Mouse (Mus musculus): Measurements from ENCODE around the gene Slc15a3. TPM values are rescaled to one million over a fixed set of nuclear protein-coding genes. Genes with fewer than 3 reads are reported as not detected.

The Slc15a3 gene
- polyA plus RNA-seq, 1 experiment from 2014 or later = 0.15 TPM

DNA sequence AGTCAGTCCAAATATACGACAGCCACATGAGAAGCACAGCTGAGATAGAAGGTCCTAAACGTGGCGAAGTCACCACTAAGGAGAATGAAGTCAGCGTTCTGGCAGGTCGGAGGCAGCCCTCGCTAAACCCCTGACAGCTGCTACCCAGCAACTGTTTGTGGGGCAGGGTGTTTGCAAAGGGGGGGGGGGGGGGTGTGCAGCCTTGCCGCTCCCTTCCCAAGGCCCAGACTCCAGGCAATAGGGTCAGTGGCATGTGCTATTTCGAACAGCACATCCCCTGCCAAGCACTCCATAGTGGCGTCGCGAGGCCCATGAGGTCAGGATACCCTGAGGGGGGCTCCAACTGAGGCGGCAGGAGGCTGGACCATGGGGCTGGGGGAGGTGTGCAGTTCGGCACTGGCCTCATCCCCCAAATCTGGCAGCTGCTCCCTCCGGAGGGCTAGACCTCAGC lies 41.5 kb downstream of the Slc15a3 start:
- H3K4me1 ChIP-seq (ENCODE audit: control insufficient read depth, insufficient read depth, low read length) = peaks cover 10% of the 10 kb centered on the region; the same call in 1 of the 2 replicates
- H3K36me3 ChIP-seq (ENCODE audit: control insufficient read depth, insufficient read depth, low read length) = no peaks in the 10 kb centered on the region
- no peaks in the 10 kb centered on the region for H3K27me3 ChIP-seq (ENCODE audit: control insufficient read depth, insufficient read depth, low read length)
- no peaks in the 10 kb centered on the region for H3K9me3 ChIP-seq (ENCODE audit: control insufficient read depth, low read length)
- 2% methylated on average over 13 of the region's 14 CpGs for WGBS
- peak overlapping the region; percentile 55 for H3K4me3 ChIP-seq (ENCODE audit: low read depth, low read length)
- peak overlapping the region; percentile 77; the same call in 1 of the 2 replicates for H3K27ac ChIP-seq (replicated peaks; ENCODE audit: low read depth, low read length)
- H3K9ac ChIP-seq (ENCODE audit: low read length) = peak overlapping the region; percentile 86
- H3K4me2 ChIP-seq (ENCODE audit: low read depth, severe bottlenecking) = peak overlapping the region; percentile 95
- ATAC-seq (ENCODE audit: insufficient number of reproducible peaks, low FRiP score, low TSS enrichment, low read depth) = no peak
- no peak for DNase-seq (ENCODE audit: low spot score)

GRCm38 (mm10) chr19:10881426-10882154 lies 42.1 kb downstream of the Slc15a3 start, which contains the start of gene Tmem109:
Gene Tmem109, minus strand, starts transcription at chr19:10882001.
- Histone ChIP-seq H3K36me3 (ENCODE audit: control insufficient read depth, insufficient read depth, low read length) (no peaks in the 10 kb centered on the region), H3K4me3 (ENCODE audit: low read depth, low read length) (peak within 1 kb of the TSS; percentile 55), H3K27me3 (ENCODE audit: control insufficient read depth, insufficient read depth, low read length) (no peaks in the 10 kb centered on the region), H3K9me3 (ENCODE audit: control insufficient read depth, low read length) (no peaks in the 10 kb centered on the region), H3K4me2 (ENCODE audit: low read depth, severe bottlenecking) (peak within 1 kb of the TSS; percentile 95), H3K27ac (replicated peaks; ENCODE audit: low read depth, low read length) (peak within 1 kb of the TSS; percentile 86), H3K9ac (ENCODE audit: low read length) (peak within 1 kb of the TSS; percentile 86), H3K4me1 (ENCODE audit: control insufficient read depth, insufficient read depth, low read length) (peaks cover 10% of the 10 kb centered on the region; the same call in 1 of the 2 replicates)
- ATAC-seq (ENCODE audit: insufficient number of reproducible peaks, low FRiP score, low TSS enrichment, low read depth) (peak; percentile 92), DNase-seq (ENCODE audit: low spot score) (peak; percentile 96)
- WGBS = under 1% methylated on average over 49 of the region's 49 CpGs

DNA sequence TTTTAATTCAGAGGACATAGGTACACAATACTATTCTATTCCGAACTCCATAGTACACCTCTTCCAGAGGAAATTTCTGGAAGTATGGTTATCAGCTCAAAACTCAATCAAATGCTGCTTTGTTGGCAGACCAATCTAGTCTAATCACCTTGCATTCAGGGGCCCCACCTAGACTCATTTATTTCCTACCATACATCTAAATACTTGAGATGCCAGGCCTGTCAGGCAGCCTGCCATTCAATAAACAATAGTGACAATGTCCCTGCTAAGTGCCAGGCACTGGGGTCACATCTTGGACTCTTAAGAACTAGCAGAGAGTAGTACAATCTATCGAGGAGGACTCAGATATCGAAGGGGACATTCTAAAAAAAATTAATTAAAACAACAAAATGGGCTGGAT lies 52.7 kb downstream of the Slc15a3 start:
- Histone ChIP-seq H3K27ac (replicated peaks; ENCODE audit: low read depth, low read length) (no peak overlapping the region), H3K27me3 (ENCODE audit: control insufficient read depth, insufficient read depth, low read length) (no peaks in the 10 kb centered on the region), H3K36me3 (ENCODE audit: control insufficient read depth, insufficient read depth, low read length) (no peaks in the 10 kb centered on the region), H3K9ac (ENCODE audit: low read length) (no peak overlapping the region), H3K4me3 (ENCODE audit: low read depth, low read length) (no peak overlapping the region), H3K9me3 (ENCODE audit: control insufficient read depth, low read length) (no peaks in the 10 kb centered on the region), H3K4me1 (ENCODE audit: control insufficient read depth, insufficient read depth, low read length) (0 out of 2 replicates have a peak, but pooled peaks cover 6% of the 10 kb centered on the region), H3K4me2 (ENCODE audit: low read depth, severe bottlenecking) (no peak overlapping the region)
- WGBS = 93% methylated on average over 3 of the region's 3 CpGs
- DNase-seq (ENCODE audit: low spot score) (no peak), ATAC-seq (ENCODE audit: insufficient number of reproducible peaks, low FRiP score, low TSS enrichment, low read depth) (no peak)

DNA sequence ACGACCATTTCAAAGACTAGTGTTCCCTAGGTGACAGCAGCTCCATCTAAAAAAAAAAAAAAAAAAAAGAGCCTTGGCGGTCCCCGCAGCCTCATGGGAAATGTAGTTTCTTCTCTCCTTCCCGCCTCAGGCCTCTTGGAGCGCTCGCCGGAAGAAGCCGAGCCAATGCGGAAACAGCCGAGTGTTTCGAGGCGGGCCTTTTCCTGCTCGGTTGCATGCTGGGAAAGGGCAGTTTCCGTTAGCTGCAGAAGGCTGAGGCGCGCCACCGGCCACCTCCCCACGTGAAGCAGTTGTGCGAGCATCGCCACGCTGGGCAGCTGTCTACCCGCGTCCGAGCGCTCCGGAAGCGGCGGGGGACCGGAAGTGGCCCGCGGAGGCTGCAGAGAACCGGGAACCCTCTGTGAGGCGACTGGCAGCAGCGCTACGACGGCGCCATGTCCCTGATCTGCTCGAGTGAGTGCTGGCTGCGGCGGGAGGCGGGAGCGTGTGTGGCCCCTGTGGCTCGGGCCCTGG lies 55.5 kb downstream of the Slc15a3 start, which contains the start of gene Prpf19:
Gene Prpf19 (plus strand): TSS at position 216 of the 513 bp plus-strand sequence.
- Histone ChIP-seq H3K4me1 (ENCODE audit: control insufficient read depth, insufficient read depth, low read length) (0 out of 2 replicates have a peak, but pooled peaks cover 6% of the 10 kb centered on the region), H3K9ac (ENCODE audit: low read length) (peak within 1 kb of the TSS; percentile 94), H3K27me3 (ENCODE audit: control insufficient read depth, insufficient read depth, low read length) (no peaks in the 10 kb centered on the region), H3K36me3 (ENCODE audit: control insufficient read depth, insufficient read depth, low read length) (peaks cover 10% of the 10 kb centered on the region), H3K27ac (replicated peaks; ENCODE audit: low read depth, low read length) (peak within 1 kb of the TSS; percentile 91), H3K4me3 (ENCODE audit: low read depth, low read length) (peak within 1 kb of the TSS; percentile 93), H3K4me2 (ENCODE audit: low read depth, severe bottlenecking) (peak within 1 kb of the TSS; percentile 76), H3K9me3 (ENCODE audit: control insufficient read depth, low read length) (no peaks in the 10 kb centered on the region)
- DNase-seq (ENCODE audit: low spot score) (peak; percentile 98), ATAC-seq (ENCODE audit: insufficient number of reproducible peaks, low FRiP score, low TSS enrichment, low read depth) (peak; percentile 88)
- WGBS = under 1% methylated on average over 43 of the region's 43 CpGs

- WGBS = under 1% methylated on average over 16 of the region's 16 CpGs
- no peak for DNase-seq (ENCODE audit: low spot score)
- H3K9me3 ChIP-seq (ENCODE audit: control insufficient read depth, low read length) = no peaks in the 10 kb centered on the region
- peak overlapping the region; percentile 93 for H3K4me3 ChIP-seq (ENCODE audit: low read depth, low read length)
- no peaks in the 10 kb centered on the region for H3K27me3 ChIP-seq (ENCODE audit: control insufficient read depth, insufficient read depth, low read length)
- H3K9ac ChIP-seq (ENCODE audit: low read length) = peak overlapping the region; percentile 94
- ATAC-seq (ENCODE audit: insufficient number of reproducible peaks, low FRiP score, low TSS enrichment, low read depth) = no peak
- 0 out of 2 replicates have a peak, but pooled peaks cover 6% of the 10 kb centered on the region for H3K4me1 ChIP-seq (ENCODE audit: control insufficient read depth, insufficient read depth, low read length)
- H3K27ac ChIP-seq (replicated peaks; ENCODE audit: low read depth, low read length) = peak overlapping the region; percentile 91; the same call in 1 of the 2 replicates
- H3K36me3 ChIP-seq (ENCODE audit: control insufficient read depth, insufficient read depth, low read length) = peaks cover 15% of the 10 kb centered on the region
- peak overlapping the region; percentile 76 for H3K4me2 ChIP-seq (ENCODE audit: low read depth, severe bottlenecking)
These were observed 56.2 kb downstream of the Slc15a3 start for GRCm38 (mm10) chr19:10895708-10896107.

GRCm38 (mm10) chr19:10896849-10897248 lies 57.3 kb downstream of the Slc15a3 start:
- 85% methylated on average over 7 of the region's 7 CpGs for WGBS
- no peak overlapping the region for H3K4me3 ChIP-seq (ENCODE audit: low read depth, low read length)

GRCm38 (mm10) chr19:10897491-10897890 lies 58.0 kb downstream of the Slc15a3 start:
- ATAC-seq (ENCODE audit: insufficient number of reproducible peaks, low FRiP score, low TSS enrichment, low read depth) (no peak), DNase-seq (ENCODE audit: low spot score) (no peak)
- Histone ChIP-seq H3K27ac (replicated peaks; ENCODE audit: low read depth, low read length) (no peak overlapping the region), H3K4me1 (ENCODE audit: control insufficient read depth, insufficient read depth, low read length) (0 out of 2 replicates have a peak, but pooled peaks cover 6% of the 10 kb centered on the region), H3K27me3 (ENCODE audit: control insufficient read depth, insufficient read depth, low read length) (no peaks in the 10 kb centered on the region), H3K4me2 (ENCODE audit: low read depth, severe bottlenecking) (no peak overlapping the region), H3K9ac (ENCODE audit: low read length) (no peak overlapping the region), H3K36me3 (ENCODE audit: control insufficient read depth, insufficient read depth, low read length) (peaks cover 22% of the 10 kb centered on the region), H3K4me3 (ENCODE audit: low read depth, low read length) (no peak overlapping the region), H3K9me3 (ENCODE audit: control insufficient read depth, low read length) (no peaks in the 10 kb centered on the region)
- 86% methylated on average over 8 of the region's 8 CpGs for WGBS

More at GRCm38 (mm10) chr19:10896849-10897248, 57.3 kb downstream of the Slc15a3 start:
- no peak overlapping the region; the same call in 1 of the 2 replicates for H3K4me2 ChIP-seq (ENCODE audit: low read depth, severe bottlenecking)
- H3K36me3 ChIP-seq (ENCODE audit: control insufficient read depth, insufficient read depth, low read length) = peaks cover 19% of the 10 kb centered on the region
- ATAC-seq (ENCODE audit: insufficient number of reproducible peaks, low FRiP score, low TSS enrichment, low read depth) = no peak
- H3K9ac ChIP-seq (ENCODE audit: low read length) = no peak overlapping the region
- H3K9me3 ChIP-seq (ENCODE audit: control insufficient read depth, low read length) = no peaks in the 10 kb centered on the region
- H3K27ac ChIP-seq (replicated peaks; ENCODE audit: low read depth, low read length) = no peak overlapping the region
- H3K4me1 ChIP-seq (ENCODE audit: control insufficient read depth, insufficient read depth, low read length) = 0 out of 2 replicates have a peak, but pooled peaks cover 6% of the 10 kb centered on the region
- H3K27me3 ChIP-seq (ENCODE audit: control insufficient read depth, insufficient read depth, low read length) = no peaks in the 10 kb centered on the region
- no peak for DNase-seq (ENCODE audit: low spot score)

DNA sequence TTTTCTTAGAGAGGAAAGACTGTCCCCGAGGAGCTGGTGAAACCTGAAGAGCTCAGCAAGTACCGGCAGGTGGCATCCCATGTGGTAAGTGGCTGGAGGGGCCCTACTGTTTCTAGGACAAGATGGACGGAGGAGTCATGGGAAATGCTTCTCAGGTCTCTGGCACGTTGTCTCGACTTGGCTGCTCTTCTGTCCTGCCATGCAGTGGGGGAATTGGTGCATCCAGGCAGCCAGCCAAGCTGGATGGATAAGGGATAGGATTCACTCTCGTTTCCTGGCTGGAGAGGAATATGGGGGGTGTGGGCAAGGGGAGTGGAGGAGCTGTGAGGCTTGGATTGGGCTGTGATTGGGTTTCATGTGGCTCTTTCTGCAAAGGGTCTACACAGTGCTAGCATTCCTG lies 60.8 kb downstream of the Slc15a3 start:
- ATAC-seq (ENCODE audit: insufficient number of reproducible peaks, low FRiP score, low TSS enrichment, low read depth) (no peak), DNase-seq (ENCODE audit: low spot score) (no peak)
- Histone ChIP-seq H3K27me3 (ENCODE audit: control insufficient read depth, insufficient read depth, low read length) (no peaks in the 10 kb centered on the region), H3K4me2 (ENCODE audit: low read depth, severe bottlenecking) (no peak overlapping the region), H3K9me3 (ENCODE audit: control insufficient read depth, low read length) (no peaks in the 10 kb centered on the region), H3K4me3 (ENCODE audit: low read depth, low read length) (no peak overlapping the region), H3K27ac (replicated peaks; ENCODE audit: low read depth, low read length) (no peak overlapping the region), H3K4me1 (ENCODE audit: control insufficient read depth, insufficient read depth, low read length) (0 out of 2 replicates have a peak, but pooled peaks cover 6% of the 10 kb centered on the region), H3K9ac (ENCODE audit: low read length) (no peak overlapping the region), H3K36me3 (ENCODE audit: control insufficient read depth, insufficient read depth, low read length) (peaks cover 39% of the 10 kb centered on the region)
- WGBS = 89% methylated on average over 6 of the region's 6 CpGs
